Mouse (Mus musculus) left cerebral cortex, postnatal 4 days (tissue): Measurements from ENCODE around the gene Eif2b4. TPM values are rescaled to one million over a fixed set of nuclear protein-coding genes. Genes with fewer than 3 reads are reported as not detected.

Experiments
- DNase-seq: peaks from one replicate; pipeline ENCODE4 v3.0.0-alpha.2; 2022
- intact Hi-C: fragments of 180-260 bp; cut with DNase I; formaldehyde crosslinking; loops from one replicate; pipeline ENCODE4 v1.15.1; 2025
- total RNA-seq, 2 experiments: library from RNA; stranded (reverse); gene quantifications; 2 replicates each; pipeline ENCODE4 v1.2.3; 2021

The Eif2b4 gene
- total RNA-seq, 2 experiments from 2014 or later = 45.8 to 48.3 TPM

DNA sequence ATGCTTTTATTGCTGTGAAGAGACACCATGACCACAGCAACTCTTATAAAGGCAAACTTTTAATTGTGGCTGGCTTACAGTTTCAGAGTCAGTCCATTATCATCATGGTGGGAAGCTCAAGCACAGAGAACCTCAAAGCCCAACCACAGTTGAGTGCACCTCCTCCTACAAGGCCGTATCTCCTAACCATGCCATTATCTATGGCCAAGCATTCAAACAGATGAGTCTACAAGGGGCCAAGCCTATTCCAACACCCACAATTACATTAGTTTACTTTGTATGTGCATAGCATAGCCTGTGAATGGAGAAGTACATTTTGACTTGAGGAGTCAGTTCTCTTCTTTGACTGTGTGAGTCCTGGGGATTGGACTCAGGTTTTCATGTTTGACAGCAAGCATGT lies 28.4 kb downstream of the Eif2b4 start:
- intact Hi-C loops = no loop called here
- no peak for DNase-seq

DNA sequence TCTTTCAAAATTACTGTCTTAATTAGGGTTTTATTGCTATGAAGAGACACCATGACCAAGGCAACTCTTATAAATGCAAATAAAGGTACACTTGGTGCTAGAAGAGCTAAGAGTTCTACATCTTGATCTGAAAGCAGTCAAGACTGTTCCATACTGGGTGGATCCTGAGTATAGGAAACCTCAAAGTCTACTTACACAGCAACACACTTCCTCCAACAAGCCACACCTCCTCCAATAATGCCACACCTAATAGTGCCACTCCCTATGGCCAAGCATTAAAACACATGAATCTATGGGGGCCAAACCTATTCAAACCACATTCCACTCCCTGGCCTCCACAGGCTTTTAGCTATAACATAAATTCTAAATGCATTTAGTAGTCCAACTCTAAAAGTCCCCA lies 30.8 kb downstream of the Eif2b4 start:
- no peak for DNase-seq
- intact Hi-C loops = no loop called here

DNA sequence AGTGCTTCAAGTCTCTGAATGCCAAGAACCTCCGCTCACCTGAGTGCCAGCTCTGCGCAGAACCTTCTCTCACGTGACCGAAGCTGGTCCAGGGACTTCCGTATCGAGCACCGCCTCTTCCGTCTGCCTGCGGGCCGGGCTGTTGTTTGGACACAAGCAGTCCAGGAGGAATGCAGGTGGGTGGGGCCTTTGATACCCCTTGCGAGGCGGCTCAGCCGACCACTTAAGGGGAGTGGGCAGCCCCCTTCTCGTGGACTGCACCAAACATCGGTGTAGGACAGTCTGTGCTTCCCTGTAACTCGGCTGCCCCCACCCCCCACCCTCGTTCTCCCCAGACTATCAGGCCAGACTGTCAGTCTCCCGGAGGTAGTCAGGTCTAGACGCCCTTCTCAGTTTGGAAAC lies 39.1 kb downstream of the Eif2b4 start, which contains the start of gene Mpv17:
TSS of gene Mpv17 (minus strand) at position 100 of the 402 bp plus-strand sequence.
- intact Hi-C loops = no loop called here
- peak; percentile 83 for DNase-seq

DNA sequence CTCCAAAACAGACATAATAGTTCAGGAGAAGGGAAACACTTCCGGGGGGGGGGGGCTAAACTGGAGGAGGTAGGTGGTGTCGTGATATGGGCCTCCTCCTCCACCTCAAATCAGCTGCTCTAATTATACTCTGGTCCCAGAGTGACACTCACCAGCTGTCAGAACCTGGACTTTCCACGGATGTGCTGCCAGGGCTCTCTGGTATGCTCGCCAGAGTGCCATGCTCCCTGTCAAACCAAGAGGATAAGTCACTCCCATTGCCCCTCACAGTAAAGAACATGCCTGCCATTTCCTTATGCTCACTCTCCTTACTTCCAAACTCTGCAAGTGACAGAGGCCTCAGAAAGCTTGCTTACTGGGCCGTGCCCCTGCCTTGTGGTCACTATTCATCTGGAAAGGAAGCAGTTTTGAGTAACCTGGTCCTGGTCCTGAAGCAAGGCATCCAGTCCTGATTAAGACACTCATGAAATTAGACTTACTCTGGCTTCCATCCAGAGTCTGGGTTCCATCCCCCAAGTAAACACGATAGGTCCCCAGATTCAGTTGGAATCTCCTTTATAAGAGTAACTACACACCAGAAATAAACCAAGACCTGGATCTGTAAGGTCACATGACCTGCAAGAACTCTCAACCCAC lies 39.6 kb downstream of the Eif2b4 start:
- intact Hi-C loops = no loop called here
- DNase-seq = no peak

DNA sequence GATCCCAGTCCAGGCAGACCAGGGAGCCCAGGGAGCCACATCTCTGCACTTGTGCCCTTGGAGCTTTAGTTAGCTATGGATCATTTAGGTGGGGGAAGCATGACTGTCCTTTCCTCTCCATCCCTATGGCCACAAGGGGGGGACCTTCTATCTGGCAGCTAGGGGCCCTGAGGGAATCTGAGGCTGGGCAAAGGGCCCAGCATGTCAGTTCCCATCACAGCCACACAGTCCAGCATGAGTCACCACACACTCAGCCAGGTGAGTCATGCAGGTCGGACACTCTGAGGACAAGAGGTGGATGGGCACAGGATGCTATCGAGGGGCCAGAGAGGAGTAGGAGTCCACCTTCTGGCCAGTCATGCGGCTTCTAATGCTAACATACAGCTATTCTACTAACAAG lies 41.5 kb downstream of the Eif2b4 start:
- DNase-seq = no peak
- intact Hi-C loops = no loop called here

DNA sequence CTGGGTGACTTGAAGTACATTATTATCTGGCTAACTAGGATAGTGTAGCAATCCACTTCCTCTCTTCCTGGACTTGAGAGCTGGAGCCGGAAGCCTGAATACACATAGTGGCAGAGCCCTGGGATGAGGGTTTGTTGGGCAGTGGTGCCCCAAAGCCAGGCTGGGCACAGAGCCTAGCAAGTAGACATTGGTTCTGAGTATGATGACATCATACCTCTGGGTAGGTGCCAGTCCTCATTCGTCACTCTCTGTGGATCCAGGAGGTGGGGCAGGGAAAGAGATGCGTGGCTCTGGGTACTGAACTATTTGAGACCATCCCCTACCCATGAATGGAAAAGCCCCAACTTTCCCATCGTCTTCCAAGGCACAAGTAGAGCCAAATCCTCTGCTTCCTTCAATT lies 43.4 kb downstream of the Eif2b4 start:
- intact Hi-C loops = no loop called here
- DNase-seq = no peak

DNA sequence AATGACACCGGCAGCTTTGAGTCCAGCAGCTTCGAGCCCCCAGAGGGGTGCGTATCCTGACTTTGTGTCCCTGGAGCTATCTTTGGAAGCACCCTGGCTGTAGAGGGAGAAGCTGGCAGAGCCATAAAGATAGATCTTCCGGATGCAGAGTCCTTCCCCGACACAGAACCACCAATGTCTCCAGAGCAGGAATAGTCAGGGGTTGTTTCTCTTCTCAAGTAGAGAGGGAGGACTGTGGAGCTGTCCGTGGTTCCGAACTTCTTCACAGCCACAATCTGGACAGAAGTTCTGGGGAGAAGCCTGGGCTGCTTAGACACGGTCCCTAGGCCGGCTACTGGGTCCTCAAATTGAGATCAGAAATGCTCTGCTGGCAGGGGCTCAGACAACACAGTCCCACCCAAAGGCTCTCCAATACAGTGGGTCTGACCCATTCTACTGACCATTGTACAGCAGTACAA lies 54.2 kb downstream of the Eif2b4 start:
- DNase-seq = no peak

DNA sequence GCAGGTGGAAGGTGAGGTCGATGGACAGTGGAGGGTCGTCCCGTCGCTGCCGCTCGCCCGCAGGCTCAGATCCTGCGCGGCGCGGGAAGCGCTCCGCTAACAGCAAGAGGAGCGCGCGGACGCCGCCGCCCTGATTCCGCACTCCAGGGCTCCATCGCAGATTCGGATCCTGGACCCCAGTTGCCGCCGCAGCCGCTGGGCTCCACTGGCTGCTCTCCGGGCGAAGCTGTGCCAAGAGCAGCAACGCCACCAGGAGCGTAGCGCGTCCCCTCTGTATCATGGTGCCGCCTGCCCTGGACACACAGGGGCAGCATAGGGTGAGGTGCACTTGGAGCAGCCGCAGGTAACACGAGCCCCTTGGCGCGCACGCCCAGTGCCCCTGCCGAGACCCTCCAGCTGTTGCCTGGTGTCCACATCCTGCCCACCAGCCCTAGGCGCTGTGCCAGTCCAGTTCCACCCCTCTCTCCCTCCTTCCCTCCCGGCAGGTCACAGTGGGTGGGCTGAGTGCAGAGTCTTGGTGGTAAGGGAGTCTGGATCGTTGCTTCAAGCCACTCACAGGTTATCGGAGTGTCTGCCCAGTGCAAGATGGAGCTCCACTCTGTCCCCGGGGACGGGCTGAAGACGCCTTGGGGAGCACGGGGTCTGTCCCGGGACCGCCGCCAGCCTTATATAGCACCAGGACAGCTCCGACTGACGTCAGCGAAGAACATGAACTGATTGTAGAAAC lies 54.8 kb downstream of the Eif2b4 start, which contains the start of gene Ucn:
TSS of gene Ucn (minus strand) at position 589 of the 727 bp plus-strand sequence.
- peak; percentile 13 for DNase-seq
- intact Hi-C loops = no loop called here

More for the DNA sequence above, 54.2 kb downstream of the Eif2b4 start:
- intact Hi-C loops = no loop called here

DNA sequence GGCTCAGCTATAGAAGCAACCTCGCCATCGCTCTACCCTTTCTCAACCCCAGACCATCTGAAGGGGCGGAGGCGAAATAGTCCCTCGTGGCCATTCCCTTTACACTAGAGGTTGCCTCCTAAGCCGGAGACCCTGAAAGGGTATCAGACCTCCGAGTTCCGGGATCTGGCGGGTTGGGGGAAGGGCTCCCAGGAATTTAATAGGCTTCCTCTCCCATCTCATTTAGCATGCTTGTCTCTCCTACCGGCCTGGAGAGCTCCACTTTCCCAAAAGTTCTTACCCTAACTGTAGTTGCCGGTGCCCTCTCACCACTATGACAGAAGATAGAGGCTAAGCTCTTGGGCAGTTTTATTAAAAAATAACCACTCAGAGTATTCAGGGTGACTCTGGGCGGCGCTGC lies 55.6 kb downstream of the Eif2b4 start:
- DNase-seq = no peak
- intact Hi-C loops = no loop called here

Other genes starting within 250 kb of the Eif2b4 start
- 10 to 100 TPM; 53.9 TPM for gene Cgref1, start 247.8 kb downstream of the Eif2b4 start, total RNA-seq
- 100 to 1,000 TPM; 114 to 116 TPM for gene Preb, start 233.1 kb downstream of the Eif2b4 start, total RNA-seq
- under 1 TPM in 1 of 2 experiments, not detected in 1; 0.08 TPM for gene Tcf23, start 224.8 kb downstream of the Eif2b4 start, total RNA-seq
- gene Atraid, start 145.1 kb downstream of the Eif2b4 start, total RNA-seq = 10 to 100 TPM; 59.2 to 66.2 TPM
- 10 to 100 TPM; 17.6 to 23.5 TPM for gene Slc5a6, start 144.5 kb downstream of the Eif2b4 start, total RNA-seq
- 10 to 100 TPM; 34.1 to 37.6 TPM for gene Cad, start 138.7 kb downstream of the Eif2b4 start, total RNA-seq
- gene Dnajc5g, start 87.1 kb downstream of the Eif2b4 start, total RNA-seq = not detected
- gene Slc30a3, start 85.2 kb downstream of the Eif2b4 start, total RNA-seq = 10 to 100 TPM; 11.9 to 14.1 TPM
- gene Trim54, start 76.7 kb downstream of the Eif2b4 start, total RNA-seq = not detected
- gene Ucn, start 54.6 kb downstream of the Eif2b4 start, total RNA-seq = not detected
- gene Mpv17, start 39.2 kb downstream of the Eif2b4 start, total RNA-seq = 10 to 100 TPM; 25.1 to 31.4 TPM
- gene Gm29609, start 13.5 kb downstream of the Eif2b4 start, total RNA-seq = 1 to 10 TPM; 2.7 to 4.4 TPM
- 10 to 100 TPM; 68.9 to 74.0 TPM for gene Gtf3c2, start 13.3 kb downstream of the Eif2b4 start, total RNA-seq
- 10 to 100 TPM; 66.7 to 72.1 TPM for gene Snx17, start 203 bp downstream of the Eif2b4 start, total RNA-seq
- 10 to 100 TPM; 27.6 to 30.1 TPM for gene Zfp513, start 8.9 kb upstream of the Eif2b4 start, total RNA-seq
- 100 to 1,000 TPM; 144 to 146 TPM for gene Ppm1g, start 27.3 kb upstream of the Eif2b4 start, total RNA-seq
- 10 to 100 TPM; 91.8 to 94.3 TPM for gene Nrbp1, start 47.4 kb upstream of the Eif2b4 start, total RNA-seq
- not detected for gene Gm9970, start 47.8 kb upstream of the Eif2b4 start, total RNA-seq
- 1 to 10 TPM; 2.2 to 3.1 TPM for gene Krtcap3, start 58.3 kb upstream of the Eif2b4 start, total RNA-seq
- gene Ift172, start 97.7 kb upstream of the Eif2b4 start, total RNA-seq = 10 to 100 TPM; 65.9 to 69.3 TPM
- 100 to 1,000 TPM; 170 to 172 TPM for gene Fndc4, start 102.7 kb upstream of the Eif2b4 start, total RNA-seq
- gene Gckr, start 104.0 kb upstream of the Eif2b4 start, total RNA-seq = under 1 TPM in 1 of 2 experiments, not detected in 1; 0.52 TPM